Mouse (Mus musculus) forebrain, embryonic 13.5 days (tissue): ENCODE results near the gene Deaf1. TPM values are rescaled to one million over a fixed set of nuclear protein-coding genes. Genes with fewer than 3 reads are reported as not detected.

ENCODE experiments used
- ATAC-seq: fragments of 200-750 bp; cut with Nextera tagmentation; 2 replicates; pipeline ENCODE4 v1.8.0; 2017
- H3K27ac ChIP-seq: fragments of 300-500 bp; sonication (generic); 2 replicates; pipeline ENCODE4 v1.5.1; 2015; ENCODE audit warnings: inconsistent platforms, mild to moderate bottlenecking, moderate library complexity
- H3K27me3 ChIP-seq: fragments of 300-500 bp; sonication (generic); 2 replicates; pipeline ENCODE4 v1.6.1; 2015; ENCODE audit warnings: mild to moderate bottlenecking, inconsistent platforms
- H3K36me3 ChIP-seq: fragments of 300-500 bp; sonication (generic); 2 replicates; pipeline ENCODE4 v1.6.1; 2015; ENCODE audit warnings: mild to moderate bottlenecking, inconsistent platforms; ENCODE audit not compliant: poor library complexity, severe bottlenecking
- H3K4me1 ChIP-seq: fragments of 300-500 bp; sonication (generic); 2 replicates; pipeline ENCODE4 v1.6.1; 2015; ENCODE audit warnings: inconsistent platforms
- H3K4me2 ChIP-seq: fragments of 300-500 bp; sonication (generic); 2 replicates; pipeline ENCODE4 v1.6.1; 2015; ENCODE audit warnings: inconsistent platforms, mild to moderate bottlenecking, moderate library complexity
- H3K4me3 ChIP-seq: fragments of 300-500 bp; sonication (generic); 2 replicates; pipeline ENCODE4 v1.5.1; 2015; ENCODE audit warnings: mild to moderate bottlenecking, inconsistent platforms
- H3K9ac ChIP-seq: fragments of 300-500 bp; sonication (generic); 2 replicates; pipeline ENCODE4 v1.6.1; 2015; ENCODE audit warnings: mild to moderate bottlenecking, inconsistent platforms
- H3K9me3 ChIP-seq: fragments of 300-500 bp; sonication (generic); replicated peaks from 2 replicates; pipeline ENCODE4 v1.6.1; 2016; ENCODE audit warnings: inconsistent platforms
- WGBS: fragments of 180-500 bp; shearing (Covaris S2); methylation state at CpG from one replicate; pipeline ENCODE4 v1.1.7; 2015; 5-methylcytosine and 5-hydroxymethylcytosine counted together
- polyA plus RNA-seq: library from polyadenylated mRNA; unstranded; fragments of >200 nt; fragmentation: Nextera tagmentation; extraction: Ambion mirVana; gene quantifications from 2 replicates; pipeline ENCODE4 v1.2.1, GENCODE M21; 2015

The Deaf1 gene
- polyA plus RNA-seq, 1 experiment from 2014 or later: 88.1 TPM

DNA sequence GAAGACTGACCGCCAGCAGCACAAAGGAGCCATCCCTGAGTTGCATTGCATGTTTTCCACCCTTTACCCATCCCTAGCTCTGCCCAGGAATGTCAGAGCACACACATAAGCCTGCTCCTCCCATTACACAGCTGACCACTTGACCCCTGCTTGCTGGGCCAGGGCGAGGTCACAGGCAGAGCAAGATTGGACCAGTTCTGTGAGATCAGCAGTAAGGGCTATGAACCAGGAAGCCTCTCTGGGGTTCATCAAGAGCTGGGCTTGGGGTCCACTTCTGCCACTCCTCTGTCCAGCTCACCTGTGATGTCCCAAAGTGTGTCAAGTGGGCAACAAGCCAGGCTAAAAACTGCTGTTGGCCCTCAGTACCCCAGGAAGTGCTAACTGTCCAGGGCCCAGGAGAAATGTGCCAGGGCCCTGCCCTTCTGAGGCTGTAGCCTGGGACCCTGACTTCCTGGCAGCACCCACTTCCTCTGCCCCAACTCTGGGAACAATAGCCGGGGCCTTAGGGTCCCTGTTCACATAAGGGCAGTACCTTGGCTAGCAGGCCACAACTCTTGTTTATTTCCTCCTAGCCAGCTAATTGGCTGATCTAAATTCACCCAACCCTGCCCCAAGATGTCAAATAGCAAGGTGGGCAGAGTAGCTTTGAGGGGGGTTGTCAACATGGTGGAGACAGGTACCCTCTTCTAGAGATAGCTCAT lies 10.4 kb upstream of the Deaf1 start:
- no peak overlapping the region for H3K9ac ChIP-seq
- ATAC-seq: no peak
- 77% methylated on average over 3 of the region's 3 CpGs for WGBS

DNA sequence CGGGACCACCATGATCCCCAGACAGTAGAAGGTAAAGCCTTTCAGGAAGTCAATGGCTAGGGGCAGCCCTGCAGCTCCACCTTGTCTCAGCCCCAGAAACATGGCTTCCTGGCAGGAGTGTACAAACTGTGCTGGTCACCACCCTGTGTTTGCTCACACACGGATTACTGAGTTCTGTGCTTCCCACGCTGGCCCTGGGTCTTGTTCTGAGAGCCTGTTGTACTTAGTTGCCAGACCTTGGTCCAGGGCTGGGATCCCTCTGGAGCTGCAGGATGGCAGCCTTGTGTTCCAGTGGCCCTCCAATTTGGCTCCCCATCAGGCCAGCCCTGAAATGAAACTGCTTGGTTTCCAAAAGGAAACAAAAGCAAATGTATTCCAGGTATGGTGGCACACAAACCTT lies 8.8 kb upstream of the Deaf1 start:
- H3K27ac ChIP-seq: no peak overlapping the region
- H3K36me3 ChIP-seq: peaks cover 38% of the 10 kb centered on the region
- H3K4me2 ChIP-seq: no peak overlapping the region
- H3K9me3 ChIP-seq: no peaks in the 10 kb centered on the region
- no peak overlapping the region for H3K9ac ChIP-seq
- H3K27me3 ChIP-seq: peaks cover 19% of the 10 kb centered on the region
- WGBS: 84% methylated on average over 3 of the region's 3 CpGs
- ATAC-seq: no peak
- H3K4me3 ChIP-seq: no peak overlapping the region
- peaks cover 8% of the 10 kb centered on the region; the same call in 1 of the 2 replicates for H3K4me1 ChIP-seq

More for the DNA sequence above, 10.4 kb upstream of the Deaf1 start:
- Histone ChIP-seq H3K27me3 (peaks cover 19% of the 10 kb centered on the region), H3K4me1 (peaks cover 8% of the 10 kb centered on the region; the same call in 1 of the 2 replicates), H3K4me3 (no peak overlapping the region), H3K36me3 (peaks cover 31% of the 10 kb centered on the region), H3K4me2 (no peak overlapping the region), H3K9me3 (no peaks in the 10 kb centered on the region), H3K27ac (no peak overlapping the region)

- H3K9ac ChIP-seq: no peak overlapping the region
- no peak overlapping the region for H3K27ac ChIP-seq
- H3K9me3 ChIP-seq: no peaks in the 10 kb centered on the region
- no peak overlapping the region for H3K4me2 ChIP-seq
- peaks cover 19% of the 10 kb centered on the region for H3K27me3 ChIP-seq
- no peak overlapping the region for H3K4me3 ChIP-seq
- H3K4me1 ChIP-seq: peaks cover 8% of the 10 kb centered on the region; the same call in 1 of the 2 replicates
- 93% methylated on average over 4 of the region's 4 CpGs for WGBS
- ATAC-seq: no peak
- peaks cover 38% of the 10 kb centered on the region for H3K36me3 ChIP-seq
These were observed 8.2 kb upstream of the Deaf1 start for GRCm38 (mm10) chr7:141335682-141336081.

GRCm38 (mm10) chr7:141335044-141335579 lies 7.6 kb upstream of the Deaf1 start:
- Histone ChIP-seq H3K4me3 (no peak overlapping the region), H3K9ac (peak overlapping the region; percentile 1; the same call in 1 of the 2 replicates), H3K4me2 (no peak overlapping the region), H3K27me3 (peaks cover 19% of the 10 kb centered on the region), H3K36me3 (peaks cover 38% of the 10 kb centered on the region), H3K4me1 (peaks cover 8% of the 10 kb centered on the region; the same call in 1 of the 2 replicates), H3K27ac (no peak overlapping the region), H3K9me3 (no peaks in the 10 kb centered on the region)
- no peak for ATAC-seq
- WGBS: 81% methylated on average over 2 of the region's 2 CpGs

- Histone ChIP-seq H3K27ac (no peak overlapping the region), H3K9me3 (no peaks in the 10 kb centered on the region), H3K4me3 (no peak overlapping the region), H3K27me3 (no peaks in the 10 kb centered on the region), H3K4me2 (no peak overlapping the region), H3K9ac (no peak overlapping the region; the same call in 1 of the 2 replicates), H3K4me1 (peaks cover 9% of the 10 kb centered on the region), H3K36me3 (peaks cover 38% of the 10 kb centered on the region)
- WGBS: 84% methylated on average over 6 of the region's 6 CpGs
- ATAC-seq: no peak
These were observed 4.5 kb upstream of the Deaf1 start for GRCm38 (mm10) chr7:141331990-141332389.

DNA sequence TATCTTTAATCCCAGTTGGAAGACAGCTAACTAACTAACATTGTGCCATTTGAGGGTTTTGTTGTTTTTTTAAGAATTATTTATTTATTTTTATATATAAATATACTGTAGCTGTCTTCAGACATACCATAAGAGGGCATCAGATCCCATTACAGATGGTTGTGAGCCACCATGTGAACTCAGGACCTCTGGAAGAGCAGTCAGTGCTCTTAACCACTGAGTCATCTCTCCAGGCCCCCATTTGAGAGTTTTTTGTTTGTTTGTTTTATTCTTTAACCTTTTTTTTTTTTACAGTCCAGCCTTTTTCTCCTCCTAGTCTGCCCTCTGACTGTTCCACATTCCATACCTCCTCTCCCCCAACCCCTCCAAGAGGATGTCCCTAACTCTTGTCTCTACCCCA lies 3.2 kb upstream of the Deaf1 start:
- peaks cover 32% of the 10 kb centered on the region for H3K36me3 ChIP-seq
- no peak overlapping the region for H3K9ac ChIP-seq
- no peak overlapping the region for H3K4me2 ChIP-seq
- H3K9me3 ChIP-seq: no peaks in the 10 kb centered on the region
- peaks cover 22% of the 10 kb centered on the region for H3K4me1 ChIP-seq
- H3K27ac ChIP-seq: no peak overlapping the region
- H3K4me3 ChIP-seq: no peak overlapping the region
- H3K27me3 ChIP-seq: no peaks in the 10 kb centered on the region
- ATAC-seq: no peak

- H3K9ac ChIP-seq: peak overlapping the region; percentile 86
- H3K27me3 ChIP-seq: no peaks in the 10 kb centered on the region
- peak overlapping the region; percentile 85 for H3K4me2 ChIP-seq
- no peaks in the 10 kb centered on the region for H3K9me3 ChIP-seq
- H3K36me3 ChIP-seq: peaks cover 22% of the 10 kb centered on the region
- peak overlapping the region; percentile 99 for H3K27ac ChIP-seq
- peak; percentile 23 for ATAC-seq
- peaks cover 35% of the 10 kb centered on the region for H3K4me1 ChIP-seq
- 17% methylated on average over 24 of the region's 24 CpGs for WGBS
- H3K4me3 ChIP-seq: peak overlapping the region; percentile 61
These were observed 992 bp upstream of the Deaf1 start for GRCm38 (mm10) chr7:141328373-141328990.

- WGBS: 5% methylated on average over 32 of the region's 35 CpGs
- H3K27ac ChIP-seq: peak overlapping the region; percentile 99
- H3K4me1 ChIP-seq: peaks cover 35% of the 10 kb centered on the region
- H3K36me3 ChIP-seq: peaks cover 26% of the 10 kb centered on the region
- H3K9ac ChIP-seq: peak overlapping the region; percentile 86
- ATAC-seq: peak; percentile 34
- no peaks in the 10 kb centered on the region for H3K27me3 ChIP-seq
- H3K4me2 ChIP-seq: peak overlapping the region; percentile 85
- H3K9me3 ChIP-seq: no peaks in the 10 kb centered on the region
- peak overlapping the region; percentile 61 for H3K4me3 ChIP-seq
These were observed 694 bp downstream of the Deaf1 start for GRCm38 (mm10) chr7:141326546-141327446.

GRCm38 (mm10) chr7:141324686-141325085 lies 2.8 kb downstream of the Deaf1 start:
- Histone ChIP-seq H3K4me2 (peak overlapping the region; percentile 26; the same call in 1 of the 2 replicates), H3K4me3 (no peak overlapping the region), H3K4me1 (peaks cover 35% of the 10 kb centered on the region), H3K9ac (no peak overlapping the region), H3K36me3 (peaks cover 46% of the 10 kb centered on the region), H3K27me3 (no peaks in the 10 kb centered on the region), H3K9me3 (no peaks in the 10 kb centered on the region), H3K27ac (no peak overlapping the region)
- WGBS: 88% methylated on average over 1 of the region's 1 CpGs
- no peak for ATAC-seq

GRCm38 (mm10) chr7:141319446-141319845 lies 8.0 kb downstream of the Deaf1 start:
- no peaks in the 10 kb centered on the region for H3K27me3 ChIP-seq
- H3K36me3 ChIP-seq: peaks cover 98% of the 10 kb centered on the region
- 76% methylated on average over 2 of the region's 2 CpGs for WGBS
- no peak overlapping the region for H3K4me2 ChIP-seq
- no peak for ATAC-seq
- no peak overlapping the region for H3K9ac ChIP-seq
- no peak overlapping the region for H3K4me3 ChIP-seq
- H3K27ac ChIP-seq: no peak overlapping the region
- no peaks in the 10 kb centered on the region for H3K9me3 ChIP-seq
- peaks cover 2% of the 10 kb centered on the region for H3K4me1 ChIP-seq

- H3K27ac ChIP-seq: no peak overlapping the region
- H3K36me3 ChIP-seq: peaks cover 98% of the 10 kb centered on the region
- H3K4me1 ChIP-seq: no peaks in the 10 kb centered on the region
- no peaks in the 10 kb centered on the region for H3K9me3 ChIP-seq
- WGBS: 86% methylated on average over 1 of the region's 1 CpGs
- no peaks in the 10 kb centered on the region for H3K27me3 ChIP-seq
- H3K4me2 ChIP-seq: no peak overlapping the region
- H3K9ac ChIP-seq: no peak overlapping the region
- H3K4me3 ChIP-seq: no peak overlapping the region
- ATAC-seq: no peak
These were observed 9.8 kb downstream of the Deaf1 start for GRCm38 (mm10) chr7:141317619-141318132.
